Mouse (Mus musculus) MEL (cell line): ENCODE data around the gene Sorcs1. TPM values are rescaled to one million over a fixed set of nuclear protein-coding genes. Genes with fewer than 3 reads are reported as not detected.

ENCODE experiments used
- DNase-seq: peaks from one replicate; pipeline ENCODE4 v3.0.0; 2011; ENCODE audit warnings: low read depth, low spot score
- H3K27ac ChIP-seq: 2 replicates; pipeline ENCODE4 v1.5.1; 2012; ENCODE audit warnings: low read depth, mild to moderate bottlenecking, control low read depth, low read length, moderate library complexity; ENCODE audit not compliant: control insufficient read depth
- H3K27me3 ChIP-seq, 2 experiments: fragments of 150-350 bp in 1 of 2; sonication (generic) in 1 of 2; 2 replicates each; pipeline ENCODE4 v1.6.1; 2012; ENCODE audit warnings: low read length in 2 of 2, mild to moderate bottlenecking in 2 of 2, improper control_type of control experiment in 1 of 2, moderate library complexity in 1 of 2; ENCODE audit not compliant: insufficient read depth in 2 of 2, control insufficient read depth in 1 of 2
- H3K36me3 ChIP-seq, 2 experiments: 2 replicates each; pipeline ENCODE4 v1.6.1; 2012 to 2014; ENCODE audit warnings: low read length in 2 of 2, improper control_type of control experiment in 1 of 2, inconsistent platforms in 1 of 2, mild to moderate bottlenecking in 1 of 2; ENCODE audit not compliant: insufficient read depth in 2 of 2, control insufficient read depth in 1 of 2
- H3K4me1 ChIP-seq, 2 experiments: fragments of 150-350 bp in 1 of 2; sonication (generic) in 1 of 2; 2 replicates each; pipeline ENCODE4 v1.6.1; 2012; ENCODE audit warnings: low read length in 2 of 2, improper control_type of control experiment in 1 of 2, mild to moderate bottlenecking in 1 of 2; ENCODE audit not compliant: insufficient read depth in 2 of 2, control insufficient read depth in 1 of 2
- H3K4me3 ChIP-seq, 2 experiments: fragments of 150-350 bp in 1 of 2; sonication (generic) in 1 of 2; 2 replicates each; pipeline ENCODE4 v1.5.1; 2012; ENCODE audit warnings: low read depth in 2 of 2, low read length in 2 of 2, mild to moderate bottlenecking in 2 of 2, moderate library complexity in 2 of 2, control low read depth in 1 of 2, improper control_type of control experiment in 1 of 2; ENCODE audit not compliant: control insufficient read depth in 1 of 2, insufficient read depth in 1 of 2
- H3K79me2 ChIP-seq: 2 replicates; pipeline ENCODE4 v1.6.1; 2012; ENCODE audit warnings: mild to moderate bottlenecking, low read length, moderate library complexity; ENCODE audit not compliant: control insufficient read depth, poor library complexity, insufficient read depth
- H3K9ac ChIP-seq: 2 replicates; pipeline ENCODE4 v1.6.1; 2012; ENCODE audit warnings: low read depth, mild to moderate bottlenecking, control low read depth, low read length, moderate library complexity; ENCODE audit not compliant: control insufficient read depth, poor library complexity, severe bottlenecking
- H3K9me3 ChIP-seq: fragments of 150-350 bp; sonication (generic); replicated peaks from 2 replicates; pipeline ENCODE4 v1.6.1; 2012; ENCODE audit warnings: mild to moderate bottlenecking, low read length, improper control_type of control experiment, moderate library complexity; ENCODE audit not compliant: insufficient read depth
- CHD1 ChIP-seq: IDR thresholded peaks from 2 replicates; pipeline ENCODE4 v1.6.1; 2012; ENCODE audit warnings: low read depth, mild to moderate bottlenecking, inconsistent platforms, low read length, improper control_type of control experiment
- CTCF ChIP-seq, 3 experiments: IDR thresholded peaks in 2 of 3; conservative IDR thresholded peaks in 1 of 3; 2 replicates each; pipeline ENCODE4 v1.5.1; 2011 to 2012; ENCODE audit warnings: low read length in 3 of 3, low read depth in 2 of 3, mild to moderate bottlenecking in 2 of 3, improper control_type of control experiment in 1 of 3, inconsistent platforms in 1 of 3, mixed read lengths in 1 of 3, moderate library complexity in 1 of 3; ENCODE audit not compliant: control insufficient read depth in 1 of 3, insufficient read depth in 1 of 3, poor library complexity in 1 of 3, severe bottlenecking in 1 of 3
- E2F4 ChIP-seq: IDR thresholded peaks from 2 replicates; pipeline ENCODE4 v1.6.1; 2011; ENCODE audit warnings: low read depth, low read length, improper control_type of control experiment, borderline replicate concordance
- ELF1 ChIP-seq: IDR thresholded peaks from 2 replicates; pipeline ENCODE4 v1.6.1; 2014; ENCODE audit warnings: low read depth, mild to moderate bottlenecking, inconsistent platforms, low read length, improper control_type of control experiment, moderate library complexity
- EP300 ChIP-seq, 2 experiments: IDR thresholded peaks; 2 replicates each; pipeline ENCODE4 v1.6.1; 2011; ENCODE audit warnings: improper control_type of control experiment in 2 of 2, low read length in 2 of 2, low read depth in 1 of 2, mild to moderate bottlenecking in 1 of 2
- HCFC1 ChIP-seq: IDR thresholded peaks from 2 replicates; pipeline ENCODE4 v1.6.1; 2012; ENCODE audit warnings: low read depth, mild to moderate bottlenecking, inconsistent platforms, low read length, improper control_type of control experiment, moderate library complexity
- JUND ChIP-seq: IDR thresholded peaks from 2 replicates; pipeline ENCODE4 v1.6.1; 2011; ENCODE audit warnings: low read depth, mild to moderate bottlenecking, improper control_type of control experiment, low read length
- MAFK ChIP-seq: IDR thresholded peaks from 2 replicates; pipeline ENCODE4 v1.6.1; 2011; ENCODE audit warnings: low read depth, mild to moderate bottlenecking, low read length, improper control_type of control experiment, borderline replicate concordance
- MAZ ChIP-seq: IDR thresholded peaks from 2 replicates; pipeline ENCODE4 v1.6.1; 2012; ENCODE audit warnings: low read depth, mild to moderate bottlenecking, inconsistent platforms, low read length, improper control_type of control experiment
- MEF2A ChIP-seq: IDR thresholded peaks from 2 replicates; pipeline ENCODE4 v1.6.1; 2014; ENCODE audit warnings: low read depth, mild to moderate bottlenecking, inconsistent platforms, low read length, improper control_type of control experiment; ENCODE audit not compliant: poor library complexity, insufficient replicate concordance, severe bottlenecking; ENCODE audit errors: extremely low read depth
- MXI1 ChIP-seq: IDR thresholded peaks from 2 replicates; pipeline ENCODE4 v1.6.1; 2011; ENCODE audit warnings: mild to moderate bottlenecking, low read depth, low read length, improper control_type of control experiment
- MYB ChIP-seq: IDR thresholded peaks from 2 replicates; pipeline ENCODE4 v1.6.1; 2011; ENCODE audit warnings: mild to moderate bottlenecking, low read depth, low read length, improper control_type of control experiment
- NRF1 ChIP-seq: IDR thresholded peaks from 2 replicates; pipeline ENCODE4 v1.6.1; 2014; ENCODE audit warnings: low read depth, mild to moderate bottlenecking, inconsistent platforms, low read length, improper control_type of control experiment, moderate library complexity; ENCODE audit not compliant: poor library complexity, insufficient read depth, severe bottlenecking
- POLR2A ChIP-seq, 2 experiments: IDR thresholded peaks; 2 replicates each; pipeline ENCODE4 v1.6.1; 2011 to 2012; ENCODE audit warnings: low read length in 2 of 2, mild to moderate bottlenecking in 2 of 2, control low read depth in 1 of 2, improper control_type of control experiment in 1 of 2, low read depth in 1 of 2, moderate library complexity in 1 of 2; ENCODE audit not compliant: control insufficient read depth in 1 of 2, insufficient read depth in 1 of 2, poor library complexity in 1 of 2
- RAD21 ChIP-seq: IDR thresholded peaks from 2 replicates; pipeline ENCODE4 v1.6.1; 2011; ENCODE audit warnings: mild to moderate bottlenecking, low read depth, low read length, improper control_type of control experiment
- SIN3A ChIP-seq: IDR thresholded peaks from 2 replicates; pipeline ENCODE4 v1.6.1; 2012; ENCODE audit warnings: low read length, improper control_type of control experiment, inconsistent platforms
- UBTF ChIP-seq: IDR thresholded peaks from 2 replicates; pipeline ENCODE4 v1.6.1; 2012; ENCODE audit warnings: low read depth, mild to moderate bottlenecking, inconsistent platforms, low read length, improper control_type of control experiment, moderate library complexity, borderline replicate concordance; ENCODE audit not compliant: insufficient read depth
- USF2 ChIP-seq, 2 experiments: IDR thresholded peaks; 2 replicates each; pipeline ENCODE4 v1.6.1; 2011 to 2012; ENCODE audit warnings: improper control_type of control experiment in 2 of 2, low read length in 2 of 2, borderline replicate concordance in 1 of 2, inconsistent platforms in 1 of 2, low read depth in 1 of 2, mild to moderate bottlenecking in 1 of 2; ENCODE audit not compliant: insufficient read depth in 1 of 2
- ZC3H11A ChIP-seq: IDR thresholded peaks from 2 replicates; pipeline ENCODE4 v1.6.1; 2012; ENCODE audit warnings: low read depth, mild to moderate bottlenecking, inconsistent platforms, low read length, improper control_type of control experiment
- ZMIZ1 ChIP-seq: IDR thresholded peaks from 2 replicates; pipeline ENCODE4 v1.6.1; 2012; ENCODE audit warnings: low read depth, mild to moderate bottlenecking, inconsistent platforms, low read length, improper control_type of control experiment, moderate library complexity
- ZNF384 ChIP-seq: IDR thresholded peaks from 2 replicates; pipeline ENCODE4 v1.6.1; 2012; ENCODE audit warnings: low read depth, mild to moderate bottlenecking, inconsistent platforms, low read length, improper control_type of control experiment
- polyA plus RNA-seq, 2 experiments: library from polyadenylated mRNA; stranded (reverse) in 1 of 2; unstranded in 1 of 2; fragments of >175 nt in 1 of 2; fragments of >200 nt in 1 of 2; gene quantifications; 2 replicates each; pipeline versions ENCODE4 v1.2.1 to v1.2.4; 2012; ENCODE audit warnings: low replicate concordance in 2 of 2, low read depth in 1 of 2; ENCODE audit not compliant: insufficient read length in 2 of 2, insufficient read depth in 1 of 2, missing spikeins in 1 of 2
- total RNA-seq: library from RNA; depleted of rRNA; stranded (reverse); fragments of 300-350 nt; gene quantifications from 2 replicates; pipeline ENCODE4 v1.2.3, GENCODE M21; 2012

Sorcs1 gene
- total and polyA plus RNA-seq, 3 experiments = not detected

DNA sequence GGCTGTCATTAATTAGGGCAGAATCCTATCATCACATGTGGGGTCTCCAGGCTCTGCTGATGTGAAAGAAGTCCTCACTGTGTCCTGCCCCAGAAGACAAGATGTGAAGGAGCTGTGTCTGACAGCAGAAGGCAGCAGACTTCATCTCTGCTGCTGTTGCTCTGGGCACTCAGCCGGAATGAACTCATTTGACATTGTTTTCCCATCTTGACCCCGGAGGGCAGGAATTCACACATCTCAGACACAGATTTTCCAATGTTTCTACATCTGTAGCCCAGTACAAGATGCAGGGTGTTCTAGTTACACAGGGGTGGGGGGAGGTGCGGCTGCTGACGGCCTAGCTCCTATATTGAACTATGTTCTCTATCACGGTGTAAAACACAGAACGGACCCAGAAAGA lies 474.1 kb downstream of the Sorcs1 start:
- Histone ChIP-seq H3K9ac (no peak overlapping the region), H3K79me2 (no peaks in the 10 kb centered on the region), H3K27ac (no peak overlapping the region), H3K4me1 (no peaks in the 10 kb centered on the region), H3K9me3 (no peaks in the 10 kb centered on the region), H3K4me3 (no peak overlapping the region), H3K36me3 (no peaks in the 10 kb centered on the region), H3K27me3 (no peaks in the 10 kb centered on the region)
- no peak for TF ChIP-seq ZNF384
- no peak for TF ChIP-seq ZC3H11A
- no peak for TF ChIP-seq JUND
- no peak for TF ChIP-seq CHD1
- no peak for TF ChIP-seq EP300 (IDR thresholded peaks at IDR 0.05; ENCODE audit: low read depth in 1 of 2, low read length in 2 of 2)
- no peak for TF ChIP-seq SIN3A
- TF ChIP-seq MYB = no peak
- TF ChIP-seq POLR2A (IDR thresholded peaks at IDR 0.05; ENCODE audit: control insufficient read depth in 1 of 2, insufficient read depth in 1 of 2, low read depth in 1 of 2, low read length in 2 of 2, poor library complexity in 1 of 2) = no peak
- TF ChIP-seq E2F4 = no peak
- no peak for DNase-seq

DNA sequence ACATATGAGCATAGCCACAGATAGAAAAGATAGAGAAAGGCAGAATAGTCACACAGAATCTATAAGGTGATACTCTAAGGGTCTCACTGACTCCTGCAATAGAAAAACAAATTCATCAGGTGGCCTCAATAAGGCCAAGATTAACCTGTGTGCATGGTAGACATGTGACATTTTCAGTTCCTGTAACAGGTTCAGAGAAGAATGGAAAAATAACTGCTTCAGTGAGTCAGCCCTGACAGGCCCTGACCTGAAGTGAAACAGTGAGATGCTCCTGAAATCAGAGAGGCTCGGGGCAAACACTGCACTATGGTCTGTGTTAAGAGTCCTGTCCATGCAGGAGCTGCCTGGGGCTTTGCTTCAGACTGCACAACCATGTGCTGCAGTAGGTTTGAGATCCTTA lies 481.9 kb downstream of the Sorcs1 start:
- no peaks in the 10 kb centered on the region for H3K27me3 ChIP-seq
- H3K27ac ChIP-seq = no peak overlapping the region
- no peak overlapping the region for H3K9ac ChIP-seq
- H3K9me3 ChIP-seq = no peaks in the 10 kb centered on the region
- no peaks in the 10 kb centered on the region for H3K79me2 ChIP-seq
- DNase-seq = no peak
- no peak overlapping the region for H3K4me3 ChIP-seq
- no peaks in the 10 kb centered on the region for H3K36me3 ChIP-seq
- TF ChIP-seq MYB (no peak), HCFC1 (no peak), MXI1 (no peak), USF2 (IDR thresholded peaks at IDR 0.05; ENCODE audit: borderline replicate concordance in 1 of 2, insufficient read depth in 1 of 2, low read depth in 1 of 2, low read length in 2 of 2) (no peak), MAZ (no peak), E2F4 (no peak), MAFK (no peak), CHD1 (no peak), RAD21 (no peak), UBTF (no peak), ZNF384 (no peak), JUND (no peak), MEF2A (no peak), ELF1 (no peak), POLR2A (IDR thresholded peaks at IDR 0.05; ENCODE audit: control insufficient read depth in 1 of 2, insufficient read depth in 1 of 2, low read depth in 1 of 2, low read length in 2 of 2, poor library complexity in 1 of 2) (no peak), ZMIZ1 (no peak), NRF1 (no peak), SIN3A (no peak), CTCF (IDR thresholded peaks at IDR 0.05 in 2 of 3, conservative IDR thresholded peaks at IDR 0.05 in 1 of 3; ENCODE audit: control insufficient read depth in 1 of 3, insufficient read depth in 1 of 3, low read depth in 2 of 3, low read length in 3 of 3, poor library complexity in 1 of 3, severe bottlenecking in 1 of 3) (no peak)
- no peaks in the 10 kb centered on the region for H3K4me1 ChIP-seq
